Mouse (Mus musculus): Measurements from ENCODE around the gene Svep1. TPM values are rescaled to one million over a fixed set of nuclear protein-coding genes. Genes with fewer than 3 reads are reported as not detected.

The Svep1 gene
- polyA plus RNA-seq, 1 experiment from 2014 or later = 6.2 TPM

DNA sequence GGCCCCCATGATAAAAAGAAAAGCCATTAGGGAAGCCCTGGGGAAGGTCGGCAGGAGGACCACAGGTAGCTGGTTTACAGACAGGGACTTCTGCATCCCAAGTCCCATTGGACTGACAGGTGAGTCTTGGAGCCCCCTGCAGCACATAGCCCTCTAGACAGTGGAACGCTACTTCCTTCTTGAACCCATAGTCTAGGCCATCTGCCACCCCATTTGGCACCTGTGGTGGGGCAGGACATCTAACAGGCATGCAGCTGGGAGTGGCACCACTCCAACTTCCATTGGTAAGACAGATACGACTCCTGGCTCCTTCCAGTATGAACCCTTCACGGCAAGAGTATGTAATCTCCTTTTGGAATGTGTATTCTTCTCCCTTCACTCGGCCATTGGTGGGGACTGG, 137.8 kb downstream of the Svep1 start:
- H3K9me3 ChIP-seq = no peaks in the 10 kb centered on the region
- H3K4me3 ChIP-seq (replicated peaks) = no peak overlapping the region
- H3K4me1 ChIP-seq (replicated peaks) = no peaks in the 10 kb centered on the region
- no peak for ATAC-seq
- no peak overlapping the region for H3K4me2 ChIP-seq (replicated peaks)
- no peak overlapping the region for H3K9ac ChIP-seq
- 92% methylated on average over 5 of the region's 5 CpGs for WGBS
- no peak overlapping the region for H3K27ac ChIP-seq
- H3K27me3 ChIP-seq (replicated peaks) = no peaks in the 10 kb centered on the region
- no peaks in the 10 kb centered on the region; the same call in 1 of the 2 replicates for H3K36me3 ChIP-seq

DNA sequence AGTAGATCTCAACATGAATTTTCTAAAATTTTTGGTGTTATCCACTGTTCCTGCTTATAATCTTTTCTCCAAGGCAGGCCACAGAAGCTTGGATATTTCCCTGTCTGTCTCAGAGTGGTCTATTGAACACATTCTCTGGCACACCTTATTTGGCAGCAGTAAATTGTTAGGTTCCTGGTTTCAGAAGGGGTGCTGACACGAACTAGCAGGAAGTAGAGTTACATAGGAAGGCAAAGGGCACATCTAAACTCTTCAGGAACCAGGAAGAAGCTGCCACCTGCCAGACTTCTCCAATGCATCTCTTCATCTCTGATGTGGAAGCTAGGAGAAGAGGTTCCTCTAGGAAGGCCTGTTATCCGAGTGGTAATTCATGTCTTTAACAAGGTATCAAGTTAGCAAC, 141.9 kb downstream of the Svep1 start:
- Histone ChIP-seq H3K4me3 (replicated peaks) (no peak overlapping the region), H3K27me3 (replicated peaks) (no peaks in the 10 kb centered on the region), H3K4me1 (replicated peaks) (no peaks in the 10 kb centered on the region), H3K9ac (no peak overlapping the region), H3K27ac (no peak overlapping the region), H3K36me3 (no peaks in the 10 kb centered on the region; the same call in 1 of the 2 replicates), H3K4me2 (replicated peaks) (no peak overlapping the region), H3K9me3 (no peaks in the 10 kb centered on the region)
- ATAC-seq = peak; percentile 65; the same call in 1 of the 2 replicates
- WGBS = 64% methylated on average over 2 of the region's 2 CpGs

DNA sequence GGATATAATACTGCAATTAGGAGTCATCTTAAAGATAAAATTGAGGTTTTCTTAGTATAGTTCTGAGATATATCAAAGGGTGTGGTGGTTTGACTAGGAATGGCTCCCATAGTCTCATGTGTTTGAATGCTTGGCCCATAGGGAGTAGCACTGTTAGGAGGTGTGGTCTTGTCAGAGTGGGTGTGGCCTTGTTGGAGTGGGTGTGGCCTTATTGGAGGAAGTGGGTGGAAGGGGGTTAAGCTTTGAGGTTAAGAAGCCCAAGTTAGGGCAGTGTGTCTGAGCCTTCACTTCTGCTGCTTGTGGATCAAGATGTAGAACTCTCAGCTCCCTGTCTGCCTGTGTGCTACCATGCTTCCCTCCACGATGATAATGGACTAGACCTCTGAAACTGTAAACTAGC, 143.7 kb downstream of the Svep1 start:
- no peak overlapping the region for H3K4me3 ChIP-seq (replicated peaks)
- H3K36me3 ChIP-seq = no peaks in the 10 kb centered on the region
- H3K9me3 ChIP-seq = no peaks in the 10 kb centered on the region
- H3K27me3 ChIP-seq (replicated peaks) = no peaks in the 10 kb centered on the region
- no peak overlapping the region for H3K27ac ChIP-seq
- H3K4me2 ChIP-seq (replicated peaks) = no peak overlapping the region
- 81% methylated on average over 1 of the region's 1 CpGs for WGBS
- no peak overlapping the region for H3K9ac ChIP-seq
- no peak; the same call in 1 of the 2 replicates for ATAC-seq
- H3K4me1 ChIP-seq (replicated peaks) = no peaks in the 10 kb centered on the region

DNA sequence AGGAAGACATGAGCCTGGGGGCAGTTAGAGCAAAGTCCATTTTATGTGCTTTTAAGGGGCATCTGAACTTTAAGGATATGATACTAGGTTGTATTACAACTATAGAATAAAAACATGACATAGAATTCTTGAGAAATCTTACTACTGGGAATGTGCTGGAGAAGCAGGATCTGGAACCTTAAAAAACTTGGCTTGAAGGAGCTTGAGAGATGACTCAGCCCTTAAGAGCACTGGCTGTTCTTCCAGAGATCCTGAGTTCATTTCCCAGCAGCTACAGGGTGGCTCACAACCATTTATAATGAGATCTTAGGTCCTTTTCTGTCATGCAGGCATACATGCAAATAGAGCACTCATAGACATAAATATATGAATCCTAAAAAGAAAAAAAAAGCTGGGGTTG, 151.0 kb downstream of the Svep1 start:
- no peak for ATAC-seq
- Histone ChIP-seq H3K27me3 (replicated peaks) (no peaks in the 10 kb centered on the region), H3K9me3 (no peaks in the 10 kb centered on the region), H3K27ac (no peak overlapping the region), H3K36me3 (no peaks in the 10 kb centered on the region), H3K4me2 (replicated peaks) (no peak overlapping the region), H3K4me1 (replicated peaks) (no peaks in the 10 kb centered on the region), H3K4me3 (replicated peaks) (no peak overlapping the region), H3K9ac (no peak overlapping the region)

DNA sequence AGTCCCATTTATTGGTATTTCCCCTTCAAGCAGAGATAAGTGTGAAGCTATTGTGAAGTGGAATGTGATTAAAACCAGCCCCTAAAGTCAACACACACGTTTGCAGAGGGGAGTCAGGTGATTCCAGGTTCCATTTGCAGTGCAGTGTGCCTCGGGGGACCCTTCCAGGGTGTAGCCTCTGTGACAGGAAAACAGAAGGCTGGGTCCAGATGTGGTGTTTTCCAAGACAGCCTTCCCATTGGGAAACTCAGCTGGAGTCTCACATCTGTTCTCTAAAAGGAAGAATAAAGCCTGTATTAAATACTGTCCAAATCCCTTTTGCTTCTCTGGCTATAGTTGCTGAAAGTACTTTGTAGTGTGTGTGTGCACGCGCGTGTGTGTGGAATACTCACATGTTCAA, 152.2 kb downstream of the Svep1 start:
- no peak overlapping the region for H3K4me3 ChIP-seq (replicated peaks)
- H3K27ac ChIP-seq = no peak overlapping the region
- H3K27me3 ChIP-seq (replicated peaks) = no peaks in the 10 kb centered on the region
- no peak overlapping the region for H3K9ac ChIP-seq
- no peaks in the 10 kb centered on the region for H3K9me3 ChIP-seq
- no peak for ATAC-seq
- no peaks in the 10 kb centered on the region for H3K36me3 ChIP-seq
- 70% methylated on average over 5 of the region's 5 CpGs for WGBS
- no peaks in the 10 kb centered on the region for H3K4me1 ChIP-seq (replicated peaks)
- no peak overlapping the region for H3K4me2 ChIP-seq (replicated peaks)

DNA sequence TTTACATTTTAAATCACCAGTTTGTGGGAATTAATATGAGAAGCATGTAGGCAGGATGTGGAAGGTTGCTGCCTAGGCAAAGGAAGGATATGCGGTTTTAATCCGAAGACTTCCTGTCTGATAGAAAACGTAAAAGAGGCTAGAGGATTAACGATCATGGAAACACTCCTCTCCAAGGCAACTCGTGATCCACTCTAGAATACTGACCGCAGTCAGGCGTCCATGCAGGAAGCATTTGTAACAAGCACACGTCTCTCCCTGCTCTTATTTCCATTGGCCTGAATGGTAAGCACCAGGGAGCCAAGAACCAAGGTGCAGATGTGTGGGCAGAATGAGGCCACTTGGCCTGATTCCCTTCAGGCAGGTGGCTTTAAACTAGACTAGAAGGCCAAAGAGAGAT, 155.9 kb downstream of the Svep1 start:
- Histone ChIP-seq H3K4me1 (replicated peaks) (no peaks in the 10 kb centered on the region), H3K27ac (no peak overlapping the region), H3K9me3 (no peaks in the 10 kb centered on the region), H3K36me3 (no peaks in the 10 kb centered on the region), H3K9ac (no peak overlapping the region), H3K4me2 (replicated peaks) (no peak overlapping the region), H3K27me3 (replicated peaks) (no peaks in the 10 kb centered on the region), H3K4me3 (replicated peaks) (no peak overlapping the region)
- 69% methylated on average over 8 of the region's 8 CpGs for WGBS
- no peak for ATAC-seq

DNA sequence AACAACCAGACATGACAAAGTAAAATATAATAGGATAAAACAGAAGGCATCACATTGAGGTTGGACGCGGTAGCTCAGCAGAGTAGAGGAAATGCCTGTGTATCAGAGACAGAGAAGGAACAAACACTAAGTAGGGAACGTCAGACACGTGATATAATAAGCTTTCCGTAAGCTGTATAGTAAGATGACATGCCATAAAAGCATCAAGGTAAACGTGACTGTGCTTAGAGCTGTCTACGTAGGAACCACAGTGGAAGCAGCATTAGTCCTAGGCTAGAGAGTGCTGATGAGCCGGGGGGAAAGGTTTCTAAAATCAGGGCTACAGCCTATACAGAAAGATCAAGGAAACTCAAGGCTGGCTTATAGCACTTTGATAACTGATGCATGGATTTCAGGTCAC, 156.4 kb downstream of the Svep1 start:
- H3K4me3 ChIP-seq (replicated peaks) = no peak overlapping the region
- H3K4me1 ChIP-seq (replicated peaks) = no peaks in the 10 kb centered on the region
- 65% methylated on average over 8 of the region's 8 CpGs for WGBS
- no peak overlapping the region for H3K4me2 ChIP-seq (replicated peaks)
- 0 out of 2 replicates have a peak, but pooled peaks have one; percentile 28 for ATAC-seq
- no peaks in the 10 kb centered on the region for H3K27me3 ChIP-seq (replicated peaks)
- H3K27ac ChIP-seq = no peak overlapping the region
- H3K9me3 ChIP-seq = no peaks in the 10 kb centered on the region
- no peak overlapping the region for H3K9ac ChIP-seq
- H3K36me3 ChIP-seq = no peaks in the 10 kb centered on the region

DNA sequence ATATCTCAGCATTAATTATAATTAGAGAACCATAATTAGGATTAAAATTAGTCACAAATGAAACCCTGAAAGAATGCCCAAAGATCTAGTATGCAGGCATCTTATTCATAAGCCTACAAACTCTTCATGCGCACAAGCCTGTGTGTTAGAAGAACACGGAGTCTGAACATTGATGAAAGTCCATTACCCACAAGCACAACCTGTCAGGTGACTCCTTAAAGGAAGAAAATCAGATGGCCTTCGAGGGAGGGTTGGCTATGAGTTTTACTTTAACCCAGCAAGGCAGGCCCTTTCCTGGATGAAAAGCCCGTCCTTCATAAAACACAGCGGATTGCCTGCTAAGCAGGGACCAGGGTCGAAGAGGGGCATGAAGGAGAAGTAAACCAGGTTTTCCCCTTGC, 161.8 kb downstream of the Svep1 start:
- Histone ChIP-seq H3K9ac (no peak overlapping the region), H3K4me3 (replicated peaks) (no peak overlapping the region)
- ATAC-seq = peak; percentile 67

DNA sequence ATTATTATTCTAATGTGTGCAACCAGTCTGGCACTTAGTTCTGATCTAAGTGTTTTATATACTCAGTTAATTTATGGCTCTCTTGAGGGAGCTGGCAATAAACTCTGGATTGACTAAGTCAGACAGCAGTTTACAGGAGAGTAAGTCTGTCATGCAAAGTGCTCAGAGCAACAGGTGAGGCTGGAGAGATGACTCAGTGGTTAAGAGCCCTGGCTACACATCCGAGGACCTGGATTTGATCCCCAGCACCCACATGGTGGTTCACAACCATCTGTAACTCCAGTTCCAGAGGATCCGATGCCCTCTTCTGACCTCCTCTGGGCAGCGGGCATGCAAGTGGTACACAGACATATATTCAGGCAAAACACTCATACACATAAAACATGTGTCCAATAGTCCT, 162.3 kb downstream of the Svep1 start:
- H3K9me3 ChIP-seq = no peaks in the 10 kb centered on the region
- H3K4me1 ChIP-seq (replicated peaks) = no peaks in the 10 kb centered on the region
- H3K27me3 ChIP-seq (replicated peaks) = no peaks in the 10 kb centered on the region
- ATAC-seq = peak; percentile 41
- H3K4me3 ChIP-seq (replicated peaks) = no peak overlapping the region
- H3K9ac ChIP-seq = no peak overlapping the region
- H3K4me2 ChIP-seq (replicated peaks) = no peak overlapping the region
- 89% methylated on average over 3 of the region's 3 CpGs for WGBS
- no peak overlapping the region for H3K27ac ChIP-seq
- H3K36me3 ChIP-seq = no peaks in the 10 kb centered on the region

More for the DNA sequence above, 161.8 kb downstream of the Svep1 start:
- WGBS = 78% methylated on average over 6 of the region's 6 CpGs
- H3K9me3 ChIP-seq = no peaks in the 10 kb centered on the region
- no peak overlapping the region for H3K4me2 ChIP-seq (replicated peaks)
- H3K27me3 ChIP-seq (replicated peaks) = no peaks in the 10 kb centered on the region
- H3K4me1 ChIP-seq (replicated peaks) = no peaks in the 10 kb centered on the region
- no peaks in the 10 kb centered on the region for H3K36me3 ChIP-seq
- H3K27ac ChIP-seq = no peak overlapping the region

DNA sequence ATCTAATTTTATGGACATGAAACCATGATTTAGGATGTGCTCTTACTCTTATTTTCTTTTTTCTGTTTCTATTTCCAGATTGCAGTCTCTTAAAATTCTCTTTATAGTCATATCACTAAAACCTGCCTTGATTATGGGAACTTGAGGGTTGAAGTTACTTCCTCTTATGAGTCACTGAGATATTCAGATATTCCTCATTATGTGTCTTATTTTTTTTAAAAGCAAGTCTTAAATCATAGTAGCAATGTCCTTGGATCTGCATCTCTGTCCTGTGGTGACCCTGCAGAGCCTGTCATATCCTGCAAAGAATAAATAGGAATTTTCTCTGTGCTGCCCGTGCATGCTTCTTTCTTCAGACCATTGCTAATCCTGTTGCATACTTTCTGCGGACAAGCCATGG, 166.6 kb downstream of the Svep1 start:
- Histone ChIP-seq H3K4me3 (replicated peaks) (no peak overlapping the region), H3K27ac (no peak overlapping the region), H3K27me3 (replicated peaks) (no peaks in the 10 kb centered on the region), H3K4me2 (replicated peaks) (no peak overlapping the region), H3K9ac (no peak overlapping the region), H3K4me1 (replicated peaks) (no peaks in the 10 kb centered on the region), H3K36me3 (no peaks in the 10 kb centered on the region), H3K9me3 (no peaks in the 10 kb centered on the region)
- WGBS = 90% methylated on average over 2 of the region's 2 CpGs
- no peak for ATAC-seq

DNA sequence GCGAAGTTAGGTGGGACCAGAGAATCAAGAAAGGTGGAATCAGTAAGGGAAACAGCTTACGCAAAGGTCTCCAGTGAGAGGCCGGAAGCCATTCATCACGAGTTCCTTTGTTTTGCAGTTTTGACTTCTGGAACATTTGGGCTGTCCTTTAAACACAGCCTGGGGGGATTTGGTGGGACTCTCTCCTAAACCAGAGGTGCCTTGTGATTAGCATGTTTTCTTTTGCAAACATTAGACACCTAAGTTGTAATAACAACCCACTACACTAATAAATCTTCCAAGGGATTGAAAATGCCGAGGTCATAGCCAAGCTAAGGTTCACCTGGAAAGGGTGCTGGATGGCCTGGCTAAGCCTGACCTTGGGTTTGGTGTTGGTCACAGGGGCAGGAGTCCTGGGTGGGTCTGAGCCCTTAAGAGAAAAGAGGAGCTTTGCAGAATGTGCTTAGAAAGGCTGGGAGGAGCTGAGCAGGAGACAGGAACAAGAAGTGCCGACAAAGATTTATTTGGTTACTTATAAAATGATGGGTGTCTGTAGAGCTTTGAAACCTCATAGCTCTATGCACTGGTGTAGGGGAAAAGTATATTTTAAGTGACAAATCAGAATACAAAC, 169.5 kb downstream of the Svep1 start:
- 76% methylated on average over 6 of the region's 6 CpGs for WGBS
- Histone ChIP-seq H3K27ac (no peak overlapping the region), H3K9ac (no peak overlapping the region), H3K27me3 (replicated peaks) (no peaks in the 10 kb centered on the region), H3K36me3 (no peaks in the 10 kb centered on the region), H3K4me1 (replicated peaks) (no peaks in the 10 kb centered on the region), H3K4me3 (replicated peaks) (no peak overlapping the region), H3K4me2 (replicated peaks) (no peak overlapping the region), H3K9me3 (no peaks in the 10 kb centered on the region)
- no peak for ATAC-seq

DNA sequence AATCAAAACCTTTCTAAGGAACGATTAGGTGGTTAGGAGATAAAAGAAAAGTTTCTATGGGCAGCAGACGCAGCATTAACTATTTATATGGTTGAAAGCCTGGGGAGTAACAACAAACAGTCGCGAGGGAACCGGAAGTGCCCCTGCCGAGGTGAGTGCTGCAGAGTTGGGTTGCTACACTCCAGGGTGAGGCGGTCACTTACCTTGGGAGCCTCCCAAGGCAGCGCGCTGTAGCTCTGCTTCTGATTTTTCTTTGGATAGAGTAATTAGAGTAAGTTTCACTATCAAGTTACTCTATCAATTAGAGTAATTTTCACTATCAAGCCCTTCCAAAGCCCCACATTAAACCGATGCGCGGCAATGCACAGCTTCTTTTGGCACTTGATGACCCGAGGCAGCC, 172.0 kb downstream of the Svep1 start:
- 35% methylated on average over 13 of the region's 13 CpGs for WGBS
- Histone ChIP-seq H3K4me2 (replicated peaks) (peak overlapping the region; percentile 52), H3K9me3 (no peaks in the 10 kb centered on the region; the same call in 1 of the 2 replicates), H3K4me1 (replicated peaks) (no peaks in the 10 kb centered on the region), H3K4me3 (replicated peaks) (peak overlapping the region; percentile 19; the same call in 1 of the 2 replicates), H3K9ac (no peak overlapping the region), H3K27me3 (replicated peaks) (no peaks in the 10 kb centered on the region), H3K27ac (no peak overlapping the region), H3K36me3 (no peaks in the 10 kb centered on the region)
- peak; percentile 75; the same call in 1 of the 2 replicates for ATAC-seq

DNA sequence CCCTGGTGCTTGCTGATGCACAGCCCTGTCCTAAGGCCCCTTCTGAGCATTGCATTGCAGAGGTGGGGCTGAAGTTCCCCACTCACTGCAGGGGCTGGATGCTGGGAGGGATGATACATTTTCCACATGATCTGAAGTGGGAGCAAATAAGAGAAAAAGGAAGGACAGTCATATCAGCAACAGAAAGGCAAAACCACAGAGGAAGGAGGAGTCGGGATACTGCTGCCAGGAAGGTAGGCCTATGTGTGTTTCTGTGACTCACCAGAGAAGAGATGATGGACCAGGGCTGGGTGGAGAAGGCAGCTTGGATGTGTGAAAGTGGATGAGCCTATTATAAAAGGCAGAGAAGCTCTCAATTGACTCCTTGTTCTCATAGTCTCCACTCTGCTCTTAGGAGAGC, 173.9 kb downstream of the Svep1 start:
- WGBS = 59% methylated on average over 1 of the region's 1 CpGs
- Histone ChIP-seq H3K36me3 (no peaks in the 10 kb centered on the region), H3K27ac (no peak overlapping the region), H3K4me1 (replicated peaks) (no peaks in the 10 kb centered on the region), H3K9me3 (no peaks in the 10 kb centered on the region; the same call in 1 of the 2 replicates), H3K9ac (no peak overlapping the region), H3K4me2 (replicated peaks) (no peak overlapping the region), H3K27me3 (replicated peaks) (no peaks in the 10 kb centered on the region), H3K4me3 (replicated peaks) (no peak overlapping the region)
- ATAC-seq = no peak
